Mouse (Mus musculus): Measurements from ENCODE around the gene Gm49380. TPM values are rescaled to one million over a fixed set of nuclear protein-coding genes. Genes with fewer than 3 reads are reported as not detected.
A peak's percentile ranks its signal among the peaks of the same experiment; 100 is the strongest.

Gene Gm49380
- total and polyA plus RNA-seq, 3 experiments = 0.12 to 1.1 (median 0.76) TPM

DNA sequence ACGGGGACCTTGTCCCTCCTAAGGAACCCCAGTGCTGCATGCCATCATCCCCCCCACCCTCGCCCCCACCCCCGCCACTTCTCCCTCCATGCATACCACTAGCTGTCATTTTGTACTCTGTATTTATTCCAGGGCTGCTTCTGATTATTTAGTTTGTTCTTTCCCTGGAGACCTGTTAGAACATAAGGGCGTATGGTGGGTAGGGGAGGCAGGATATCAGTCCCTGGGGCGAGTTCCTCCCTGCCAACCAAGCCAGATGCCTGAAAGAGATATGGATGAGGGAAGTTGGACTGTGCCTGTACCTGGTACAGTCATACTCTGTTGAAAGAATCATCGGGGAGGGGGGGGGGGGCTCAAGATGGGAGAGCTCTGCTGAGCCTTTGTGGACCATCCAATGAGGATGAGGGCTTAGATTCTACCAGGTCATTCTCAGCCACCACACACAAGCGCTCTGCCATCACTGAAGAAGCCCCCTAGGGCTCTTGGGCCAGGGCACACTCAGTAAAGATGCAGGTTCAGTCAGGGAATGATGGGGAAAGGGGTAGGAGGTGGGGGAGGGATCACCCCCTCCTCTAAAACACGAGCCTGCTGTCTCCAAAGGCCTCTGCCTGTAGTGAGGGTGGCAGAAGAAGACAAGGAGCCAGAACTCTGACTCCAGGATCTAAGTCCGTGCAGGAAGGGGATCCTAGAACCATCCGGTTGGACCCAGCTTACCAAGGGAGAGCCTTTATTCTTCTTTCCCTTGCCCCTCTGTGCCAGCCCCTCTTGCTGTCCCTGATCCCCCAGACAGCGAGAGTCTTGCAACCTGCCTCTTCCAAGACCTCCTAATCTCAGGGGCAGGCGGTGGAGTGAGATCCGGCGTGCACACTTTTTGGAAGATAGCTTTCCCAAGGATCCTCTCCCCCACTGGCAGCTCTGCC is 65.5 kb downstream of the Gm49380 start:
- no peak for DNase-seq

DNA sequence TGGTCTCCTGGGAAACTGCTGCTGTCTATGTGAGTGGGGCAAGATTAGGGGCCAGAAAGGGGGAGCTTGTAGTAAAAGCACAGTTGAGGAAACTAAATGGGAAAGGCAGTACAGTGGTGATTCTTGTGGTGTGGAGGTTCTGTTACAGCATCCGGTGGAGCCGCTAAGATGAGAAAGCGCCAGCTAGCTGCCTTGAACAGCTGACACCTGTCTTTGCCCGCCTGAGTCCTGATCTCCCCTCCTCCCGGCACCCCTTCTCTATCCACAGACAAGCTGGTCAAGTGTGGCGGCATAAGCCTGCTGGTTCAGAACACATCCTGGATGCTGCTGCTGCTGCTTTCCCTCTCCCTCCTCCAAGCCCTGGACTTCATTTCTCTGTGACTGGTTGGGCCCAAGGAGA is 66.2 kb downstream of the Gm49380 start:
- no peak for DNase-seq

DNA sequence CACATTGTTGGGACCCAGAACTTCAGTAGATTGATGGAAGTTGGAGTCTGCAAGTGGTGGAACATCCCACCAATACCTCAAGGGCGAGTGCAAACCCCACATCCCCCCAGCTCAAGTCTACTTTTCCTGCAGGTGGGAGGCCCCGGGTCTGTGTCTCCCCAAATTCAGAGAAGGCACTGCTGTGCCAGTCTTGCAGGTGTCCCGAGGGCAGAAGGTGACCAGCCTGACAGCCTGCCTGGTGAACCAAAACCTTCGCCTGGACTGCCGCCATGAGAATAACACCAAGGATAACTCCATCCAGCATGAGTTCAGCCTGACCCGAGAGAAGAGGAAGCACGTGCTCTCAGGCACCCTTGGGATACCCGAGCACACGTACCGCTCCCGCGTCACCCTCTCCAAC is 66.9 kb downstream of the Gm49380 start:
- no peak for DNase-seq

DNA sequence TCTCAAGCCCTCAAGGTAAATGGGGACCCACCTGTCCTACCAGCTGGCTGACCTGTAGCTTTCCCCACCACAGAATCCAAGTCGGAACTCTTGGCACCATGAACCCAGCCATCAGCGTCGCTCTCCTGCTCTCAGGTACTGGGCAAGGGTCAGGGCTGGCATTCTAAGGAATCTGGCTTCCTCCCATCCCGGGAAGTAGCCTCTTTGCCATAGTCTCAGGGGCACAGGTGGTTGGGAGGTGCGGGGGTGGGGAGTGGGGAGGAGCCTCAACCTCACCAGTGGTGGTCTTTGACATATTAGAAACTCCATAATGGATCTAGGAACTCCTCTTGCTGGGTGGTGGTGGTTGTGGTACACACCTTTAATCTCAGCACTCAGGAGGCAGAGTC is 67.4 kb downstream of the Gm49380 start:
- DNase-seq = no peak

DNA sequence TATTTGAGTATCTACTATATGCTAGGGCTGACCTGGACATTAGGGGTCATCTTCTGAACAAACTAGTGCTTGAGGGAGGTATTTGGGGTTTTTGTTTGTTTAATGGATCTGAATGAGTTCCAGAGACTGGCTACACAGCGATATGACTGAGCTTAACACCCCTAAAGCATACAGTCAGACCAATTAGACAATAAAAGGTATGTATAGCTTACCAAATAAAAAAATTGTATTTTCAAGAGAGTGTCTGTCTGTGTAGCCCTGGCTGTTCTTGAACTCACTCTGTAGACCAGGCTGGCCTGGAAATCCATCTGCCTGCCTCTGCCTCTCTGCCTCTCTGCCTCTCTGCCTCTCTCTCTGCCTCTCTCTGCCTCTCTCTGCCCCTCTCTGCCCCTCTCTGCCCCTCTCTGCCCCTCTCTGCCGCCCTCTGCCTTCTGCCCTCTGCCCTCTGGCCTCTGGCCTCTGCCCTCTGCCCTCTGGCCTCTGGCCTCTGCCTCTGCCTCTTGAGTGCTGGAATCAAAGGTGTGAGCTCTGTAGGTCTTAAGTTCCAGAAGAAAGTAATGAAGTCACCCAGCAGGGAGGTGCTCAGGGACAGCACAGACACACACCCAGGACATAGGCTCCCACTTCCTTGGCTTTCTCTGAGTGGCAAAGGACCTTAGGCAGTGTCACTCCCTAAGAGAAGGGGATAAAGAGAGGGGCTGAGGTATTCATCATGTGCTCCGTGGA is 68.0 kb downstream of the Gm49380 start:
- no peak for DNase-seq

DNA sequence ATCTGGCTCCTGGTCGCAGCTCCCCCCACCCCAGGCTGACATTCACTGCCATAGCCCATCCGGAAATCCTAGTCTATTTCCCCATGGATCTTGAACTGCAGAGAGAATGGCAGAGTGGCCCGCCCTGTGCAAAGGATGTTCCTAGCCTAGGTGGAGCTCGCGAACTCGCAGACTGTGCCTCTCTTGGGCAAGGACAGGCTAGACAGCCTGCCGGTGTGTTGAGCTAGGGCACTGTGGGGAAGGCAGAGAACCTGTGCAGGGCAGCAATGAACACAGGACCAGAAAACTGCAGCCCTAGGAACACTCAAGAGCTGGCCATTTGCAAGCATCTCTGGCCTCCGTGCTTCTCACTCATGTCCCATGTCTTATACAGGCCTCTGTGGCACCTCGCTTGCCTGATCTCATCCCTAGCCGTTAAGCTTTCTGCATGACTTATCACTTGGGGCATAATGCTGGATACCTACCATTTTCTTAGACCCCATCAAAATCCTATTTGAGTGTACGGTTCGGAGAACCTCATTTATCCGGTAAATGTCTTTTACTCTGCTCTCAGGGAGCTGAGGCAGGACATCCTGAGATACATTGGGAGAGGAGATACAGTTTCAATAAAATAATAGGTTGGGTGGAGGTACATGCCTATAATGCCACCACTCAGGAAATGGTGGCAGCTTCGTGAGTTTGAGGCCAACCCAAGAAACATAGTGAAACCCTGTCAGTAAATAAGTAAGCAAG is 68.7 kb downstream of the Gm49380 start:
- DNase-seq = no peak

DNA sequence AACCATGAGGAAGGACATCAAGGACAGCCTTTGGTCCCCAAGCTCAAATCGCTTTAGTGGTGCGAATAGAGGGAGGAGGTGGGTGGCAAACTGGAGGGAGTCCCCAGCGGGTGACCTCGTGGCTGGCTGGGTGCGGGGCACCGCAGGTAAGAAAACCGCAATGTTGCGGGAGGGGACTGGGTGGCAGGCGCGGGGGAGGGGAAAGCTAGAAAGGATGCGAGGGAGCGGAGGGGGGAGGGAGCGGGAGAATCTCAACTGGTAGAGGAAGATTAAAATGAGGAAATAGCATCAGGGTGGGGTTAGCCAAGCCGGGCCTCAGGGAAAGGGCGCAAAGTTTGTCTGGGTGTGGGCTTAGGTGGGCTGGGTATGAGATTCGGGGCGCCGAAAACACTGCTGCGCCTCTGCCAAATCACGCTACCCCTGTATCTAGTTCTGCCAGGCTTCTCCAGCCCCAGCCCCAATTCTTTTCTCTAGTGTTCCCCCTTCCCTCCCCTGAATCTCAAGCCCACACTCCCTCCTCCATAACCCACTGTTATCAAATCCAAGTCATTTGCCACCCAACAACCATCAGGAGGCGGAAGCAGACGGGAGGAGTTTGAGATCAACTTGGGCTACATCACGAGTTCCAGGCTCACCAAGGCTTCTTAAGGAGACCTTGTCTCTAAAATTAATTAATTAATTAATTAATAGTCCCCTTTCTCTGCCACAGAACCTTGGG is 69.4 kb downstream of the Gm49380 start:
- no peak for DNase-seq

DNA sequence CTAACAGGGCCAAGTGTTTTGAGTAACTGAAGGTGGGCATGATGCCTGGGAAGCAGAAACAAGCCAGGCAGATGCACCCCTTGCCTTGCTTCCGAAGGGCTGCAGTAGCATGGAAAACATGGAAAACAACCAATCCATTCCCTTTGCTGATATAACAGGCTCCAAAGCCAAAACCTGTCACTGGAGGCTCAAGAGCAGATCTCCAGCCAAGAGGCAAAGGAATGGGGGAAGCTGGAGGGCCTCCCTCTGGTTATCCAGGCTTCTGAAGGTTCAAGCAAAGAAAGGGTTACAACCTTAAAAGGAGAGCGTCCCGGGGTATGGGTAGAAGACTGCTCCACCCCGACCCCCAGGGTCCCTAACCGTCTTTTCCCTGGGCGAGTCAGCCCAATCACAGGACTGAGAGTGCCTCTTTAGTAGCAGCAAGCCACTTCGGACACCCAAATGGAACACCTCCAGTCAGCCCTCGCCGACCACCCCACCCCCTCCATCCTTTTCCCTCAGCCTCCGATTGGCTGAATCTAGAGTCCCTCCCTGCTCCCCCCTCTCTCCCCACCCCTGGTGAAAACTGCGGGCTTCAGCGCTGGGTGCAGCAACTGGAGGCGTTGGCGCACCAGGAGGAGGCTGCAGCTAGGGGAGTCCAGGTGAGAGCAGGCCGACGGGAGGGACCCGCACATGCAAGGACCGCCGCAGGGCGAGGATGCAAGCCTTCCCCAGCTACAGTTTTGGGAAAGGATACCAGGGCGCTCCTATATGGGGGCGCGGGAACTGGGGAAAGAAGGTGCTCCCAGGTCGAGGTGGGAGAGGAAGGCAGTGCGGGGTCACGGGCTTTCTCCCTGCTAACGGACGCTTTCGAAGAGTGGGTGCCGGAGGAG is 70.2 kb downstream of the Gm49380 start, which contains the start of gene Thy1:
Gene Thy1 (plus strand): TSS at position 549 of the 872 bp plus-strand sequence.
- peak; percentile 19 for DNase-seq

DNA sequence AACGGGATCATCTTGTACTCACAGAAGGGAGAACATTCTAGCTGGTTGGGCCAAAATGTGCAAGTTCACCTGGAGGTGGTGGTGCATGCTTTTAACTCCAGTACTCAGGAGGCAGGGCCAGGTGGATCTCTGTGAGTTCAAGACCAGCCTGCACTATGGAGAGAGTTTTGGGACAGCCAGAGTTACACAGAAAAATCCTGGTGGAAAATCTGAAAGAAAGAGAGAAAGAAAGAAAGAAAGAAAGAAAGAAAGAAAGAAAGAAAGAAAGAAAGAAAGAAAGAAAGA is 71.0 kb downstream of the Gm49380 start:
- DNase-seq = no peak

DNA sequence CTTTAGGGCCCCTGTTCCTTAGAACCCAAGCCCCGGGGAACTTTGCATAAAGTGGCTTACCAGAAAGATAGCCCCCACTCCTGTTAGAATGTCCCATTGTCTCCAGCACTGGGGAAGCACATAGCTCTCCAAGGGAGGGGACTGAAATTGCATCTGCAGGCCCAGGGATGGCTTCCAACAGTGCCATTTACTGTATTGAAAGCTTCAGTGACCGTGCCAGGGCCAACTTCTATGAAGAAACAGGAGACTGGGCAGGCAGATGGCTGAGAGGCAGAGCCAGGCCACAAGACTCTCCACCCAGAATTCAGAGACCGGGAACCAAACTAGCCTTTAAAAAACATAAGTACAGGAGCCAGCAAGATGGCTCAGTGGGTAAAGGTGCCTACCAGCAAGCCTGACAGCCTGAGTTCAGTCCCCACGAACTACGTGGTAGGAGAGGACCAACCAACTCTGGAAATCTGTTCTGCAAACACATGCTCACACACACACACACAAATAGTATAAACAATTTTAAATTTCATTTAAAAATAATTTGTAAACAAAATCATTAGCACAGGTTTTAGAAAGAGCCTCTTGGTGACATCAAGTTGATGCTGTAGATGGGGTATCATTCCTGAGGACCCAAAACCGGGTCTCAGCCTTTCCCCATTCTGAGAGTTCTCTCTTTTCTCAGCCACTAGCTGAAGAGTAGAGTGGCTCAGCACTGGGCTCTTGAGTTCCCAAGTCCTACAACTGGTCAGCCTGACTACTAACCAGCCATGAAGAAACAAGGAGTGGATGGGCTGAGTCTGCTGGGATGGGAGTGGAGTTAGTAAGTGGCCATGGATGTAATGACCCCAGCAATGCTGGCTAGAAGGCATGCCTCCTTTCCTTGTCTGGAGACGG is 71.5 kb downstream of the Gm49380 start:
- DNase-seq = peak; percentile 7

DNA sequence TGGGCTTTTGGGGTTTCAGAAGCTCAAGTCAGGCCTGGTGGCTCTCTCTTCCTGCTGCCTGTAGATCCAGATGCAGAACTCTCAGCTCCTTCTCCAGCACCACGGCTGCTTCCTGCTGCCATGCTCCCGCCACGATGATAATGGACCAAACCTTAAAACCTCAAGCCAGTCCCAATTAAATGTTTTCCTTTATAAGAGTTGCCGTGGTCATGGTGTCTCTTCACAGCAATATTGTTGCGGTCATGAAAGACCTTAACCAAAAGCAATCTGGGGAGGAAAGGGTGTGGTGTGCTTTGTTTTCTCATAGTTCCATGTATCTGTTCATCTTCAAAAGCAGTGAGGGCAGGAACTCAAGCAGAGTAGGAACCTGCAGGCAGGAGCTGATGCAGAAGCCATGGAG is 76.2 kb downstream of the Gm49380 start:
- DNase-seq = no peak

DNA sequence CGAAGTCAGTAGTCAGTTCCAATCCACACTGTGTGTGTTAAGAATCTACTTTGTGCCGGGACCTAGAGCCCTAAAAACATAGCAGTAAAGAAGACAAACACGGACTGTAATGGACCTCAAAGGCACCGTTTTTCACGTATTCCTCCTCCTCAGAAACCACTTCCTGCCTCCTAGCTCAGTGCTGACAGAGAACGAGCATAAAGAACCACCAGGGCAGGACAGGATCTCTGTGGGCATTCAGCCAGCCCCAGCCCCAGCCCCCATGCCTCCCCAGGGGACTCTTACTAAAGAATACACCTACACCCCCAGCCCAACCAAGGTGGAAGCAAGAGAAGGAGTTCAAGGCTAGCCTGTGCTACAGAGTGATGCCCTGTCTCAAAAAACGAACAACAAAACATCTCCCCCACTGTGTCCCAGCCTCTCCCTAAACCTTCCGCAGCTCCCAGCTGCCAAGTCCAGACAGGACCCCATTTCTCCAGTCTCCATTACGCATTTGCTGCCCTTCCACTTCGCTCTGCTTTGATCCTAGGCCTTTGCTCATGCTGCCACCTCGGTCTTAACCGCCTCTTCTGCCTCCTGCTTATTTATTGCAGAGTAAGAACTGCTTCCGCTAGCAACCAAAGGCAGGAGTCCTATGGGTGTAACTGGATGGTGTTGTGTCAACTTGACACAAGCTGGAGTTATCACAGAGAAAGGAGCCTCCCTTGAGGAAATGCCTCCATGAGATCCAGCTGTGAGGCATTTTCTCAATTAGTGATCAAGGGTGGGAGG is 79.2 kb downstream of the Gm49380 start:
- no peak for DNase-seq

DNA sequence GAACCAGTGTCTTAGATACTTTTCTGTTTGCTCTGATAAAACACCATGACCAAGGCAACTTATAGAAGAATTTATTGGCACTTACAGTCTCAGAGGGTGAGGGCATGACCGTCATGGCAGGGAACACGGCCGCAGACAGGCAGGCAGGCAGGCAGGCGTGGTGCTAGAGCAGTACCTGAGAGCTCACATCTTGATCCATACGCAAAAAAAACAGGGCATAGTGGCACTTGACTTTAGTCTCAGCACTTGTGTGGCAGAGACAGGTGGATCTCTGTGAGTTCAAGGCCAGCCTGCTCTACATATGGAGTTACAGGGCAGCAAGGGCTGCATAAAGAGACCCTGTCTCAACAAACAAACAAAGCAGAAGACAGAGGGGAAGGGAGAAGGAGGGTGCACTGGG is 80.0 kb downstream of the Gm49380 start:
- no peak for DNase-seq

DNA sequence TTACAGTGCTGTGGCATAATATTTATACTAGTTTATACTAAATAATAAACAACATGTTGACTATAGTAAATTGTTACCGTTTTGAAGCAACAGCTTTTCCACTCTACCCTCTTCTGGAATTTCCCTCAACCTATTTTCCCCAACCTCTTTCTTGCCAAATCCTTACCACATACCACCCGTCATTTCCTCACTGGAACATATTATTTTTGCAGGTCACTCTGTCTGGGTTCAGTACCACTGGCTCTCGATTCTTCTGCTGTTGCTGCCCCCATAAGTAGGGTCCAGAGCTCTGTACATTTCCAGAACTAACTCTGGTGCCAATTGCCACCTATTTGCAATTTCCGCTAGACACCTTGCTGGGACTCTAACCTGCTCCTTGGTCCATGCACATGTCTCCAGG is 81.4 kb downstream of the Gm49380 start:
- DNase-seq = no peak

DNA sequence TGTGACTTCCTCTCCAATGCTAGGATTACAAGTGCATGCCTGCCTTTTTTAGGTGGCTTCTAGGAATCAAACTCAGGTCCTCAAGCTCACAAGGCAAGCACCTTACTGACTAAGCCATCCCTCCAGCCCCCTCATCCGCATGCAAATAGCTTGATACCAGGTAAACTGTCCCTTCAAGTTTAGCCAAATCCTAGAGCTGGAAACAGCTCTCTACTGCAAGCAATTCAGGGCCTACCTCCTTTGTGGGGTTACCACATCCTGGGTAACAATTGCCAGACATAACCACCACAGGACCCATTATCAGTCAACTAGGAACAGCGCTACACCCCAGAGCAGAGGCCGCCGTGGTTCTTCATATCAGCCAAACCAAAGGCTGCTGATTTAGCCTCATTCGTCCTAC is 82.2 kb downstream of the Gm49380 start:
- no peak for DNase-seq

DNA sequence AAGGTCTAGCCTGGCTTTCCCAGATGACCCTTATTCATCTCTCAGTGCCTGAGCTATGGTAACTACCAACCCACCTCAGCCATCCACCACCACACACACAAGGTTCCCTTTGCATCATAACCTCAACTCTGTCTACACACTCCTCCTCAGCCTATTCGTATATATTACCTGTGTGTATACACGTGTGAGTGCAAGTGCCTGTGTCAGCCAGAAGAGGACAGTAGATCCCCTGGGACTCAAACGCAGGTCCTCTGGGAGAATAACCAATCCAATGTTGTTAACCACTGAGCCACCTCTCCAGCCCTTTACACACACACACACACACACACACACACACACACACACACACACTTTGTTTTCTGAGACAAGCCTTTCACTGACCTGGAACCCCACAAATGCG is 82.7 kb downstream of the Gm49380 start:
- no peak for DNase-seq

DNA sequence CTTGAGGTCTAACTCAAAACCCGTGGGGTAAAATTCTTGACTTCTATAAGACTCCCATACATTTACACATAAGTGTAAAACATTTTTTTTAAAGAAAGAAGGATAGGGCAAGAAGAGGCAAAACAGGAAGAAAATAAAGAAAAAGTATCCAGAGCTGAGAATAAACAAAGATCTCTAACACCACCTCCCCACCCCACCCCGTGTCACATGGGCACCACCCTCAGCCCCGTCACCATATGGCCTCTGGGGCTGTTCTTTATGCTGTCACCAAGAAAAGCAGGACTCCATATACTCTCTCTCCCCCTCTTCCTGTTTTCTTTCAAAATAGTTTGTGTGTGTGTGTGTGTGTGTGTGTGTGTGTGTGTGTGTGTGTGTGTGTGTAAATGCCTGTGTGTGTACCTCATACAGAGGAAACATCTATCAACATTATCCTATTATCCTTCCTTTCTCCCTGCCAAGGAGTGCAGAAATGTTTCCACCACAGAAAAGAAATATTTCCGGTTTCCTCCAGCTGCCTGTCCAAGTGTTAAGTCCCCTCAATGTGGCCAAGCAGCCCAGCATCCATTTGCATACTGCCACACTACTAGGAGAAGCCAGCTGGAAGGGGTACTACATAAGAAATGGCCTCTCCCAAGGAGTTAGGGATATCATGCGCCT is 83.6 kb downstream of the Gm49380 start:
- DNase-seq = no peak

DNA sequence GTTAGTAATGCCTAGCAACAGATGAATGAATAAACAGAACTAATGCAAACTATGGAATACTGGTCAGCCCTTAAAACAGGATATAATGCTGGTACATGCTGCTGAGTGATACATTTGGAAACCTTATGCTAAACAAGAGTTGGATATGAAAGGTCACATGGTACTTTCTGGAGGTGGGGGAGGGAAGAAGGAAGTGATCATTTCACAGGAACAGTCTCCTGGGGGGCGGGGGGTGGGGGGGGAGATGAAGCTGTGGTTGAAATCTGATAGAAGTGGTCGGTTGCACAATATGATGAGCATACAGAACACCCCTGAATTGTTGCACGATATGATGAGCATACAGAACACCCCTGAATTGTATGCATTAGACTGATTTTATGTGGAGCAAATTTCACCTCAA is 89.2 kb downstream of the Gm49380 start:
- DNase-seq = no peak

Measured in adrenal gland, adult 2 months (tissue).